Mouse (Mus musculus) stomach, postnatal 0 days (tissue): ENCODE results near the gene Samhd1.

Experiments
- CTCF ChIP-seq: IDR thresholded peaks from 2 replicates; pipeline ENCODE4 v1.5.1; 2016; ENCODE audit warnings: antibody characterized with exemption, low read depth, mild to moderate bottlenecking, moderate library complexity
- EP300 ChIP-seq: optimal IDR thresholded peaks from 2 replicates; pipeline ENCODE3; 2016; ENCODE audit warnings: antibody characterized with exemption

- TF ChIP-seq CTCF: peak; percentile 63
- TF ChIP-seq EP300: no peak
Observed at GRCm38 (mm10) chr2:157128072-157128471, 7.0 kb downstream of the Samhd1 start.
